Mouse (Mus musculus) layer of hippocampus, adult 18-20 months (tissue): ENCODE data around the gene Olfr279. TPM values are rescaled to one million over a fixed set of nuclear protein-coding genes. Genes with fewer than 3 reads are reported as not detected.

Source experiments
- DNase-seq, 2 experiments: peaks; one replicate each; pipeline ENCODE4 v3.0.0; 2022; ENCODE audit warnings: low spot score in 2 of 2
- microRNA-seq, 2 experiments: library from miRNA; unstranded; fragments of <30 nt; microRNA quantifications; one replicate each; pipeline ENCODE4 v1.2.0; 2021
- total RNA-seq, 2 experiments: library from RNA; stranded (reverse); gene quantifications; 2 replicates each; pipeline ENCODE4 v1.2.3; 2021

The Olfr279 gene
- total RNA-seq, 2 experiments from 2014 or later = not detected

- no peak for DNase-seq
These were observed 51.1 kb downstream of the Olfr279 start for GRCm38 (mm10) chr15:98543341-98543740.

GRCm38 (mm10) chr15:98545151-98545550 is 52.9 kb downstream of the Olfr279 start:
- no peak for DNase-seq

DNA sequence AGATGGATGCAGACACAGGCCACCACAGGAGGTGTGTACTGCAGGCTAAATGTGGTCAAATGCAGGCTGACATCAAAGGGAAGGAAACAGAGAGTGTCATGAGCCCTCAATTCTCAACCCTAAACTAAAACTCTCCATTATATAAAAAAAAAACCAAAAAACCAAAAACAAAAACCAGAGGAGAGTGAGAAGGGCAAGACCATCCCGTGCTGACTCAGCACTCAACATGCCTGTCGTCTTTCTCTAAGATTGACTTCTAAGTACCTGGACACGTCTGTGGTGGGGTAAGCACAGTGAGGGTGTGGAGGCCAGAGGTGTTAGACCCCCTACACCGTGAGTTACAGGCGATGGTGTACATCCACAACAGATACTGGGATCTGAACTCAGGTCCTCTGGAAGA is 54.6 kb downstream of the Olfr279 start:
- DNase-seq = no peak

Small RNA genes lying within 50 kb of the gene (microRNA-seq; reads per million reads assigned to microRNA genes)
- 5.1 to 9.1 reads per million in 2 experiments for gene Mir1291

Other genes starting within 250 kb of the Olfr279 start
- not detected for gene H1fnt, start 235.1 kb upstream of the Olfr279 start, total RNA-seq
- 1 to 10 TPM; 6.3 to 6.5 TPM for gene Zfp641, start 196.2 kb upstream of the Olfr279 start, total RNA-seq
- gene Olfr285, start 175.0 kb upstream of the Olfr279 start, total RNA-seq = not detected
- gene Olfr284, start 151.4 kb upstream of the Olfr279 start, total RNA-seq = not detected
- gene Olfr283, start 111.5 kb upstream of the Olfr279 start, total RNA-seq = not detected
- not detected for gene Olfr282, start 61.2 kb upstream of the Olfr279 start, total RNA-seq
- gene Olfr281, start 39.8 kb upstream of the Olfr279 start, total RNA-seq = not detected
- not detected for gene OR5BS1P, start 22.5 kb upstream of the Olfr279 start, total RNA-seq
- not detected for gene Lalba, start 9.7 kb upstream of the Olfr279 start, total RNA-seq
- gene Kansl2, start 41.9 kb downstream of the Olfr279 start, total RNA-seq = 10 to 100 TPM; 54.3 to 56.3 TPM
- gene Ccnt1, start 78.5 kb downstream of the Olfr279 start, total RNA-seq = 10 to 100 TPM; 39.6 to 43.9 TPM
- gene 4930415O20Rik, start 78.6 kb downstream of the Olfr279 start, total RNA-seq = not detected
- 10 to 100 TPM; 46.5 to 48.2 TPM for gene Adcy6, start 117.7 kb downstream of the Olfr279 start, total RNA-seq
- gene Cacnb3, start 138.4 kb downstream of the Olfr279 start, total RNA-seq = 100 to 1,000 TPM; 217 to 222 TPM
- gene Ddx23, start 170.5 kb downstream of the Olfr279 start, total RNA-seq = 100 to 1,000 TPM in 1 of 2 experiments, 10 to 100 TPM in 1; 89.8 to 108 TPM
- 1 to 10 TPM; 6.3 to 8.0 TPM for gene Rnd1, start 185.1 kb downstream of the Olfr279 start, total RNA-seq
- gene Ccdc65, start 215.8 kb downstream of the Olfr279 start, total RNA-seq = 1 to 10 TPM; 7.4 to 9.7 TPM
- 1 to 10 TPM in 1 of 2 experiments, under 1 TPM in 1; 0.97 to 1.4 TPM for gene Fkbp11, start 235.8 kb downstream of the Olfr279 start, total RNA-seq